Mouse (Mus musculus) heart, embryonic 11.5 days (tissue): Measurements from ENCODE around the gene Etnk2. TPM values are rescaled to one million over a fixed set of nuclear protein-coding genes. Genes with fewer than 3 reads are reported as not detected.

Source experiments
- ATAC-seq: fragments of 200-750 bp; cut with Nextera tagmentation; replicated peaks from 2 replicates; pipeline ENCODE4 v1.8.0; 2017; ENCODE audit warnings: moderate library complexity; ENCODE audit not compliant: insufficient number of reproducible peaks, low FRiP score, low TSS enrichment
- H3K27ac ChIP-seq: fragments of 300-500 bp; sonication (generic); 2 replicates; pipeline ENCODE4 v1.5.1; 2014; ENCODE audit warnings: mild to moderate bottlenecking, low read depth, low read length
- H3K27me3 ChIP-seq: fragments of 300-500 bp; sonication (generic); 2 replicates; pipeline ENCODE4 v1.6.1; 2014; ENCODE audit warnings: mild to moderate bottlenecking, low read length, mixed read lengths; ENCODE audit not compliant: control insufficient read depth, insufficient read depth
- H3K36me3 ChIP-seq: fragments of 300-500 bp; sonication (generic); 2 replicates; pipeline ENCODE4 v1.6.1; 2014; ENCODE audit warnings: mild to moderate bottlenecking, low read length, moderate library complexity, mixed read lengths; ENCODE audit not compliant: control insufficient read depth, insufficient read depth
- H3K4me1 ChIP-seq: fragments of 300-500 bp; sonication (generic); 2 replicates; pipeline ENCODE4 v1.6.1; 2014; ENCODE audit warnings: low read length; ENCODE audit not compliant: control insufficient read depth, insufficient read depth
- H3K4me2 ChIP-seq: fragments of 300-500 bp; sonication (generic); 2 replicates; pipeline ENCODE4 v1.6.1; 2014; ENCODE audit warnings: mild to moderate bottlenecking, moderate library complexity
- H3K4me3 ChIP-seq: fragments of 300-500 bp; sonication (generic); 2 replicates; pipeline ENCODE4 v1.5.1; 2014; ENCODE audit warnings: low read depth, low read length
- H3K9ac ChIP-seq: fragments of 300-500 bp; sonication (generic); 2 replicates; pipeline ENCODE4 v1.6.1; 2014; ENCODE audit warnings: mild to moderate bottlenecking, low read depth, low read length, moderate library complexity
- H3K9me3 ChIP-seq: fragments of 300-500 bp; sonication (generic); replicated peaks from 2 replicates; pipeline ENCODE4 v1.6.1; 2016; ENCODE audit warnings: low read length; ENCODE audit not compliant: control insufficient read depth
- WGBS: fragments of 180-500 bp; shearing (Covaris S2); extraction: QIAGEN DNeasy Blood & Tissue Kit; methylation state at CpG from one replicate; pipeline ENCODE4 v1.1.7; 2014; ENCODE audit not compliant: insufficient replicate concordance; 5-methylcytosine and 5-hydroxymethylcytosine counted together
- polyA plus RNA-seq: library from polyadenylated mRNA; unstranded; fragments of >200 nt; fragmentation: Nextera tagmentation; extraction: Ambion mirVana; gene quantifications from 2 replicates; pipeline ENCODE4 v1.2.1, GENCODE M21; 2014

The Etnk2 gene
- polyA plus RNA-seq, 1 experiment from 2014 or later = 1.5 TPM

DNA sequence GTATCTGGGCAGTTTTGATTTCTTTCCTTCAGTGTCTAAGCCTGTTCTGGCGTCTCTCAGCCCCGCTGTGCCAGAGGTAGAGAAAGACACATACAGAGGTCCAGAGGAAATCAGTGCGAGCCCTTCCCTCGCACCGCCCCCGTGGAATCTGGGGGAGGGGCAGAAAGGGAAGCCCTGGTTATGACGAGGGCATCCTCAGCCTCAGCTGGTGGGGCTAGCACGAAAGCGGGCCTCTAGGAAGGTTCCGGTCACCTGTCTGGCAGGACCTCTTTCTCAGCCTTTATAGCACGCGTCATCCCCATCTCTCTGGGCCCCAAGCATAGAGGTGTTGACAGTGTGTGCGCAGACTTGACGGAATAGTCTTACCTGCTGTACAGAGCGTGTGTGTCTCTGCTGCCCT lies 7.5 kb upstream of the Etnk2 start:
- 0 out of 2 replicates have a peak overlapping the region, but pooled peaks have one; percentile 16 for H3K9ac ChIP-seq
- no peak for ATAC-seq
- no peaks in the 10 kb centered on the region; the same call in 1 of the 2 replicates for H3K4me1 ChIP-seq
- H3K36me3 ChIP-seq = no peaks in the 10 kb centered on the region
- H3K27ac ChIP-seq = no peak overlapping the region
- H3K27me3 ChIP-seq = peaks cover 22% of the 10 kb centered on the region
- H3K4me3 ChIP-seq = no peak overlapping the region
- H3K9me3 ChIP-seq = no peaks in the 10 kb centered on the region
- H3K4me2 ChIP-seq = no peak overlapping the region
- 48% methylated on average over 15 of the region's 15 CpGs for WGBS

DNA sequence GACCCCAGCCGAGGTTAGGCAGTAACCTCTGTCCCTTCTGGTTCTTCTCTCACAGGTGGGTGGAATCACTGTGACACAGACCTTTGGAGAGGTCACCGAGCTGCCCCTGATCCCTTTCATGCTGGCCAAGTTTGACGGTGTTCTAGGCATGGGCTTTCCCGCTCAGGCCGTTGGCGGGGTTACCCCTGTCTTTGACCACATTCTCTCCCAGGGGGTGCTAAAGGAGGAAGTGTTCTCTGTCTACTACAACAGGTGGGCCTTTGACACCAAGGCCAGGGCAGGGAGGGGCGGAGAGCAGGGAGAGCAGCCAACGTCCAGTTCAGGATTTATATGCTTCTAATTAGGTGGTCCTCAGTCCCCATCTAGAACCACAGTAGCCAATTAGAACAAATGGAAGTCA lies 7.0 kb upstream of the Etnk2 start:
- Histone ChIP-seq H3K4me3 (no peak overlapping the region), H3K9ac (no peak overlapping the region), H3K4me2 (no peak overlapping the region), H3K36me3 (no peaks in the 10 kb centered on the region), H3K9me3 (no peaks in the 10 kb centered on the region), H3K27me3 (peaks cover 19% of the 10 kb centered on the region), H3K4me1 (no peaks in the 10 kb centered on the region; the same call in 1 of the 2 replicates), H3K27ac (no peak overlapping the region)
- no peak for ATAC-seq
- 59% methylated on average over 8 of the region's 8 CpGs for WGBS

GRCm38 (mm10) chr1:133361006-133361405 lies 2.4 kb upstream of the Etnk2 start:
- Histone ChIP-seq H3K4me1 (peaks cover 14% of the 10 kb centered on the region), H3K4me3 (no peak overlapping the region), H3K9me3 (no peaks in the 10 kb centered on the region), H3K9ac (no peak overlapping the region), H3K4me2 (no peak overlapping the region), H3K27ac (no peak overlapping the region), H3K27me3 (peaks cover 51% of the 10 kb centered on the region), H3K36me3 (no peaks in the 10 kb centered on the region)
- WGBS = 90% methylated on average over 6 of the region's 6 CpGs
- no peak for ATAC-seq

- Histone ChIP-seq H3K27me3 (peaks cover 50% of the 10 kb centered on the region), H3K9ac (no peak overlapping the region), H3K36me3 (no peaks in the 10 kb centered on the region), H3K4me1 (peaks cover 14% of the 10 kb centered on the region), H3K4me2 (no peak overlapping the region), H3K4me3 (no peak overlapping the region), H3K9me3 (no peaks in the 10 kb centered on the region), H3K27ac (no peak overlapping the region)
- 89% methylated on average over 5 of the region's 5 CpGs for WGBS
- no peak for ATAC-seq
Measured at GRCm38 (mm10) chr1:133362103-133362502, 1.3 kb upstream of the Etnk2 start.

DNA sequence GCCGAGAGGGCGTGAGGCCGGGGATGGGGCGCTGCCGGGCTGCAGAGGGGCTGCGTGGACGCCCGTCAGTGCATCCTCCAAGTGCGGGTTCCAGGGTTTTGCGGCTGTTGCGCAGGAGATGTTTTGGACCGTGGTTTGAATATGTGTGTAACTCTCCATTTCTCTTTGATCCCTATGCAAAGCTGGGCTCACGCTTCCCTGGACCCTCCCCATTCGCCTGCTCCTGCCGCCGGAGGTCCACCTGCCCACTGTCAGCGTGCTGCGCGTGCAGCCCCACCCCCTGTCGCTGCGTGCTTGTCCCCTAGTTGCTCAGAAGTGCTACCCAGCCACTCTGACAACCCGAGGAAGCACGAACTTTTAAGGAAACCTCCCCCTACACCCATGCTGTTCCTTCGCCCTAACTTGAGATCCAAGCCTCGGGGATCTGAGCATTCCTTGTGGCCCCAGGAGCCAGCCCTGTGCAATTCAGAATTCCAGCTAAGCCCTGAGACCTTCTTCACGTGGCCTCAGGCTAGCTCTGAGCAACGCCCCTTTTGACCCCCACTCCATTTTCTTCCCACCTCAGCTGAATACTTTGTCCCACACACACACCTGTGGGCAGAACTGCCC lies 754 bp downstream of the Etnk2 start:
- H3K4me2 ChIP-seq = peak overlapping the region; percentile 93
- H3K4me1 ChIP-seq = peaks cover 24% of the 10 kb centered on the region
- H3K4me3 ChIP-seq = peak overlapping the region; percentile 66
- peak overlapping the region; percentile 66 for H3K9ac ChIP-seq
- no peaks in the 10 kb centered on the region for H3K9me3 ChIP-seq
- ATAC-seq = no peak
- no peak overlapping the region for H3K27ac ChIP-seq
- peaks cover 43% of the 10 kb centered on the region for H3K27me3 ChIP-seq
- H3K36me3 ChIP-seq = no peaks in the 10 kb centered on the region
- 2% methylated on average over 27 of the region's 27 CpGs for WGBS

GRCm38 (mm10) chr1:133364890-133365289 lies 1.5 kb downstream of the Etnk2 start:
- peaks cover 24% of the 10 kb centered on the region for H3K4me1 ChIP-seq
- no peak overlapping the region for H3K27ac ChIP-seq
- no peaks in the 10 kb centered on the region for H3K36me3 ChIP-seq
- H3K9me3 ChIP-seq = no peaks in the 10 kb centered on the region
- H3K4me2 ChIP-seq = no peak overlapping the region
- H3K27me3 ChIP-seq = peaks cover 40% of the 10 kb centered on the region
- H3K9ac ChIP-seq = no peak overlapping the region
- ATAC-seq = no peak
- H3K4me3 ChIP-seq = no peak overlapping the region
- 37% methylated on average over 2 of the region's 2 CpGs for WGBS

- H3K27ac ChIP-seq = no peak overlapping the region
- 52% methylated on average over 10 of the region's 10 CpGs for WGBS
- no peak overlapping the region for H3K4me3 ChIP-seq
- H3K27me3 ChIP-seq = peaks cover 40% of the 10 kb centered on the region
- peaks cover 24% of the 10 kb centered on the region for H3K4me1 ChIP-seq
- H3K36me3 ChIP-seq = no peaks in the 10 kb centered on the region
- H3K9ac ChIP-seq = no peak overlapping the region
- no peak overlapping the region for H3K4me2 ChIP-seq
- no peak for ATAC-seq
- H3K9me3 ChIP-seq = no peaks in the 10 kb centered on the region
Measured at GRCm38 (mm10) chr1:133366951-133367605, 3.7 kb downstream of the Etnk2 start.

GRCm38 (mm10) chr1:133367606-133368488 lies 4.5 kb downstream of the Etnk2 start:
- no peak overlapping the region for H3K27ac ChIP-seq
- ATAC-seq = no peak
- H3K27me3 ChIP-seq = peaks cover 33% of the 10 kb centered on the region
- WGBS = 4% methylated on average over 11 of the region's 11 CpGs
- H3K4me3 ChIP-seq = no peak overlapping the region
- H3K9me3 ChIP-seq = no peaks in the 10 kb centered on the region
- H3K4me1 ChIP-seq = peaks cover 24% of the 10 kb centered on the region
- H3K4me2 ChIP-seq = peak overlapping the region; percentile 27; the same call in 1 of the 2 replicates
- no peaks in the 10 kb centered on the region for H3K36me3 ChIP-seq
- no peak overlapping the region for H3K9ac ChIP-seq
